Mouse (Mus musculus) frontal cortex, postnatal 14 days (tissue): ENCODE measurements around the gene Lhx5.

Experiments
- DNase-seq, 2 experiments: peaks; one replicate each; pipeline ENCODE4 v3.0.0; 2022; ENCODE audit warnings: low spot score in 2 of 2

Lhx5 gene

GRCm38 (mm10) chr5:120431649-120432485 is at the start of gene Lhx5:
Gene Lhx5 (plus strand): TSS chr5:120431699.
- no peak for DNase-seq

DNA sequence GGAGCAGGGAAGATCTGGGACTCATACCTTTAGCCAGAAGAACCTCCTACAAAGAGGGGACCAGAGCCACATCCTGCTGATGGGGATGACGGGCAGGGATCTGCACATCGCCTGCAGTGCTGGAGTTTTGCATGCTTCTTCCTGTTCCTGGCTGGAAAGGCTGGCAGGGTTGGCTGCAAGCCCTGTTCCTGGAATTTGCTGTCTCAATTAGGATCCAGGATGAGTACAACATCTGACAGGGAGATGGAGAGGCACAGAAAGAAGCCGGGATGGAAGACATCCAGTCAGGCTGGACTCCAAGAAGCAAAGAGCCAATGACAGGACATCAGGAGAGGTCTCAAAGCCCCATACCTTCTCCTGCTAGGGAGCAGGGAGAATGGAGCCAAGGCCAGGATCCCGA is 45.1 kb upstream of the Lhx5 start:
- DNase-seq, result no peak

DNA sequence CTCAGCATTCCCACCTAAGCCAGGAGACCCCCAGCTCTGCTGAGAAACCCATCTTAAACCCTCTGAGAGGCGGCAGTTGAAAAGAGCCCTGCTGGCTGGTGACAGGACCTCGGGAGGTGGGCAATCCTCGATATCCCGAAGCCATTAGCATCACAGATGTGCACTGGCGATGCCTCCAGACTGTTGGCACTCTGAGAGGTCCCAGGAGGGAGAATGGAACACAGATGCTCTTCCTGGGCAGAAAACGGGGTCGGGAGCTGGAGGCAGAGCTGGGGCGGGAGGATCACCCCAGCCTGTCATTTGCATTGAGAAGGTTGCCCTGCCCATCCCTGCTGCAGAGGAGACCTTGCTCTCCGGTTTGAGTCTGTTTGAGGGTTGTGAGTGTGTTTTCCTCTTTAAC is 42.7 kb upstream of the Lhx5 start:
- DNase-seq, result no peak

DNA sequence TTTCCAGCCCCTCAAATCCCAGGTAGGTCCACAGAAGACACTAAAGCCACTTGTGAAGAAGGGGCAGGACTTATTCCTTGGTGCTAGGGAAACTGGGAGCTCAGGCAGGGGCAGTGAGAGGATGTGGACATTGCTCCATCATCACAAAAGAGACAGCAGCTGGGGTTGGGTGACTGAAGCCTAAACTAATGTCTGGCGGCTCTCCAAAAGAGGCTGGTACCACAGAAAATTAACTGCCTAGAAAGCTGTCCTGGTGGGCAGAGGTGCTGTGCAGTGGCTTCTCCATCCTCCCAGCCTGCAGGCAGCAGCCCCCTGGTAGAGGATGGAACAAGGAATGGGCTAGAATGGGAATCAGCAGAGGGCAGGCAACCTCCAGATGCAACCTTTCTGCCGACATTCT is 41.5 kb upstream of the Lhx5 start:
- DNase-seq, result no peak

- DNase-seq, result no peak
Observed at GRCm38 (mm10) chr5:120393871-120394667, 37.4 kb upstream of the Lhx5 start.

GRCm38 (mm10) chr5:120397988-120398387 is 33.5 kb upstream of the Lhx5 start:
- DNase-seq, result no peak

DNA sequence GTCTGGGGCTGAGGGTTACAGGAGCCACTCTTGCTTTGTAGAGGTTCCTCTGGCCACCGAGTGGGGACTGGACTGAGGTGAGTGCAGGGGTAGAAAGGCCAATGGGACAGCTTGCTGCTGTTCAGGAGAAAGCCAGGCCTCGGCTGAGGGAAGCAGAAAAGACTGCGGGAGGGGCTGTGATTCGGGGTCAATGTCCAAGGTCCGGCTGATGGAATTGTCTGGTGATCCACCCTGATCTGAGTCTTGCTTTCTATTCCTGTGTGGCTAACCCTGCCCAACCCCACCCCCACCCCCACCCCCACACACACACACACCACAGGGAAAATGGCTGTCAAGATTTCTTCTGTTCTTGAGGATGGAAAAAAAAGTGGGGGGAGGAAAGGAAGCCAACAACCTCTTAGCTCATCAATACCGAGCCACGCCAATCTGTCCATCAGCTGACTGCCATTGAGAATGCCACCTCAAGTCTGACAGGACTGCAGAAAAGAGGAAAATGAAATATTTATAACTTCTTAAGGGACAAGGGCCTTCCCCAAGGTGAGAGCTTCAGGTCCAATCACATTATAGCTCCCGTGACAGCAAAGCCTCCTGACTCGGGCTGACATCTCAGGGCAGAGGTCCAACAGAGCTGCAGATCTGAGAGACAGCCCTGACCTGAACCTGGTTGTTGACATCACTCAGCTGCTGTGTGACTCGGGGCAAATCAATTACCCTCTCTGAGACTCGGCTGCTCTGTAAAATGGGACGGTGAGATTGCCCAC is 26.5 kb upstream of the Lhx5 start:
- DNase-seq, result no peak

DNA sequence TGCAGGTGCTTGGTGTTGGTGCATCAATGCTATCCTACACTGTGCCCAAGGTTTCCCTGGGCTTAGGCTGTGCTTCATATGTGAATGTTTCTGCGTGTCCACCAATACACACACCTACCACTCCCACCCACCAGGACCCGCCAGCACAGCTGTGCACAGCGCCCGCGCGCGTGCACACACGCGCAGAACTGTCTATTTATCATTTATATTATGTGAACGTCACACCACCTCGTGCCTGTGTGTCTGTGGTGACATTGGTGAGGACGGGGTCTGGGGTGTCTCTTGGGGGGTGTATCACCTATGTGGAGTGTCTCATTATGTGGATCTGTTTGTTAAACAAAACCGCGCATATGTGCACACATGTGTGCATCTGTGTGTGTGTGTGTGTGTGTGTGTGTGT is 22.6 kb upstream of the Lhx5 start:
- DNase-seq, result no peak

- peak; percentile 32 to 51 for DNase-seq
Observed at GRCm38 (mm10) chr5:120409385-120410378, 21.8 kb upstream of the Lhx5 start.

GRCm38 (mm10) chr5:120413436-120413835 is 18.1 kb upstream of the Lhx5 start:
- no peak for DNase-seq

GRCm38 (mm10) chr5:120420106-120420505 is 11.4 kb upstream of the Lhx5 start:
- peak in 1 of 2 experiments; percentile 22 for DNase-seq

DNA sequence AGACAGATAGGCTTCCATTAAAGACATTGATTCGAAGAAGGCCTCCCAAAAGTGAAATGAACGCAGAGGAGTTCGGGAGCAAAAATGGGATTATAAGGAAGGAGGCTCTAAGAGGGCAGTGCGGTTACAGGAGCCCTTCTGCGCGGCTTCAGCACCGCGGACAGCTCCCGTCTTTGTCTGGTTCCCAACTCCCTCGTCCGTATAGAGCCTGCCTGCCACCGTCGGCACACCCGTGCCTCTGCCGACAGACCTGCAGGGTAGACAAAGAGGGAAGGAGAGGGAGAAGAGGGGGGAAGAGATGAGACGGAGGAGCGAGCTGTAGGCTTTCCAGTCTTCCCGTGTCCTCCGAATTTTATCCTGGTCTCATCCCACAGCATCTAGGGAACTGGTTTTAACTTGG is 7.5 kb upstream of the Lhx5 start:
- DNase-seq, result no peak

GRCm38 (mm10) chr5:120424657-120425056 is 6.8 kb upstream of the Lhx5 start:
- DNase-seq, result no peak

- DNase-seq, result no peak
Observed at GRCm38 (mm10) chr5:120425711-120426110, 5.8 kb upstream of the Lhx5 start.

- DNase-seq, result no peak
Observed at GRCm38 (mm10) chr5:120426572-120426971, 4.9 kb upstream of the Lhx5 start.

GRCm38 (mm10) chr5:120427451-120427938 is 4.0 kb upstream of the Lhx5 start:
- no peak for DNase-seq

- no peak for DNase-seq
Observed at GRCm38 (mm10) chr5:120428189-120428838, 3.2 kb upstream of the Lhx5 start.

DNA sequence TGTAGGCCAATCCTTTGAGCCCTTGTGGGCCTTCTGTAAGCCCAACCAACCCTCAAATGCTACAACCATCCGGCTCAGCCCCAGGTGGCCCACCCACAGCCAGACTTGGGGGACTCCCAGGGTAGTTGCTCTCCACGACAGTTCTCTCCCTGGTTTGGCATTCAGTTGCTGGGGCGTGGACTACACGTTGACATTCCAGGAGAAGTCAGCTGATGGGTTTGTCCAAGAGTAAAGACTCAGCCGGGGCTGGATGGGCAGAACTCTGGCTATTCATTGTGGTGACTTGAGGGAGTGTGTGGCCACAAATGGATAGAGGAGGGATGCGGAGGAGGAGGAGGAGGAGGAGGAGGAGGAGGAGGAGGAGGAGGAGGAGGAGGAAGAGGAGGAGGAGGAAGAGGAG is 2.5 kb upstream of the Lhx5 start:
- DNase-seq, result no peak

DNA sequence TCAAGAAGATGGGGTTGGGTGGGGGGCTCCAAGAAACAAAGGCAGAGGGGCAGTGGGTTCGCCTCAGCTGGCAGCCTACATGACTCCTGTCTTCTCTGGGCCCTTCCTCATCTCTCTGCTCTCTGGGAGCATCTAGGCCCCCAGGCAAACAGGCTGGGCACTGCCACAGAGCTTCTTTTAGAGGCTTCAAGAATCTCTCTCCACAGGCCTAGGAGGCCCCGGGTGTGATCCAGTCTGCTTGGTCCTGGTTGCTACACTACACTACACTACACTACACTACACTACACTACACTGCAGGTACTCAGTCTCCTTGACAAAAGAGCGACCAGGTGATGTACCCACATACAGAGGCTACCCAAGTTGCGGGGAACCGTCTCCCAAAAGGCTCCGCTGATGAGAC is 1.8 kb upstream of the Lhx5 start:
- DNase-seq, result no peak

DNA sequence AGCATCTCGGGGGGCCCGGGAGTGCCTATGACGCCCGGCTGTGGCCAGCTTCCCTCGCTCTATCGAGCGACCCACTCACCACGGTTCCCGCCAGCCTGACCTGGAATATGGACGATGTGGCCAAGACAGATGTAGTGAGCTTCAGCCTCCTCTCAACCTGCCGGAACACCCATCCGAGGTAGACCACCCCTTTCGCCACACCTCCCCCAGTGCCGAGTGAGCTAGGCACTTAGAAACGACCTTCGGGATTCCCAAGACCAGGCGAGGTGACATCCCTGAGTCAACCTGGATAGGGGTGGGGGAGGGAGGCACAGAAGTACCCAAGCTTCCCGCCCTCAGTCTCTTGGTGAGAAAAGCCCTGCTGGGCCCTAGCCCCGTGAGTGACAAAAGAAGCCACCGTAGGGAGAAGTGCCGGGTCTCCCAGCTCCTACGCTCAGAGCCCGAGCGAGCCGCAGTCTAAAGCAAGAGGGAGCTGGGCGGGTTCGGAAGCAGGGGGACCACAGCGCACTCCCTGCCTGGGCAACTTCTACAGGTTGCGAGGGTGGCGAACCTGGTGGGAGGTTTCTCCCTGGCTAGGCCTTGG is 407 bp upstream of the Lhx5 start:
- no peak for DNase-seq
